Mouse (Mus musculus): Measurements from ENCODE around the gene Rab5b.
"Not testable (repeated sequence)": the region's sequence is repeated elsewhere in the genome, so short reads cannot be mapped to it uniquely, and the experiment has no call there.

Rab5b gene

DNA sequence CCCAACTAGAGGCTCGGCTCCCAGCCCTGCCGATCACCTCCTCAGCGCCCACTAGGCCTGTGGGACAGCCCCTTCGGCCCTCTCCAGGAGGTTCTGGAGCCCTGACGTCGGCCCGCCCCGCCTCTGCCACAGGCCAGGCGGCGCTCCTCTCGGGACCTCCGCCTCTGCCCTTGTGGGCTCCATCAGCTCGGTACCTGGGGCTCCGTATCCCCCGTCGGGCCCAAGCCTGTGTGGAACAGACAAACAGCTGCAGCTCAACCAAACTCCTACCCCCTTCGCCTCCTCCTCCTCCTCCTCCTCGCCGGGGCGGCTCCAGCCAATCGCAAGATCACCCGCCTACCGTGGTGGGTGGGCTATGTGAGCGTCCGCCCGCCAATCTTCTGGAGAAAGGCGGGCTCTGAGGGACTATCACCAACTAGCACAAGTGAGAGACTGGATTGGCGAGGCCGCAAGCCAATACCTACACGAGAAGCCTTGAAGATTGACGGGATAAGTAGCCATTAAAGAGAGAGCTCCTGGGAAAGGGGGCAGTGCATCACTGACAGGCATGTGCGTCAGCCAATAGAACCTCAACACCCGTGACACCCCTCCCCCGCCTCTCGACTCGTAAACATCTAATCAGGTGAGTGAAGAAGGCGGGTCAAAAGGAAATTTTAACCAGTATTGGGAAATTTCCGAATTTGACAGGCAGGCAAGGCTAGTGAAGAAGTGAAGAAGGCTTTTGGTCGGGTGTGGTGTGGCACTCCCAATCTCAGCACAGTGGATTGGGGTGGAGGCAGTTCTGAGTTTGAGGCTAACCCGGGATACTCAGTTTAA, at the start of gene Rab5b:
TSS of gene Rab5b (minus strand) at position 273 of the 816 bp plus-strand sequence.
- peak; percentile 97 to 100 for DNase-seq

- peak; percentile 49 to 51 for DNase-seq
Measured at GRCm38 (mm10) chr10:128744680-128745601, 48.9 kb upstream of the Rab5b start, which contains the start of gene Dgka. Gene Dgka, minus strand, starts transcription at chr10:128744855.

DNA sequence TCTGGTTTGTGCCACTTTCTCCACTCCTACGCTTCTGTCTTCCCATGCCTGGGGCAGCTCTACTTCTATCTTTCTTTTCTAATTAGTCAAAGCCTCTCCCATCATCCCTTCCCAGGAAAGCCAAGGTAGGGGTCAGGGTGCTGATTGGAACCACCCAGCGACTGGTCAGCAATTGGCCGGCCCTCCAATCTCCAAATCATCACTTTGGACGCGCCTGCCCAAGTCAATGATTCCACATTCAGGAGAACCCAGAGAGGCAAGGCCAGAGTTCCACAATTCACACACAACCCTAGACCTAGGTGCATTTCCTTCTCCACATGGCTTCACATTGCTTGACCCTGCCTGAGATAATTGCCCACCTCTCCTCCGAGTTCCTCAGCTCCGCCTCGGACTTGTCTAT, 48.1 kb upstream of the Rab5b start:
- no peak for DNase-seq

DNA sequence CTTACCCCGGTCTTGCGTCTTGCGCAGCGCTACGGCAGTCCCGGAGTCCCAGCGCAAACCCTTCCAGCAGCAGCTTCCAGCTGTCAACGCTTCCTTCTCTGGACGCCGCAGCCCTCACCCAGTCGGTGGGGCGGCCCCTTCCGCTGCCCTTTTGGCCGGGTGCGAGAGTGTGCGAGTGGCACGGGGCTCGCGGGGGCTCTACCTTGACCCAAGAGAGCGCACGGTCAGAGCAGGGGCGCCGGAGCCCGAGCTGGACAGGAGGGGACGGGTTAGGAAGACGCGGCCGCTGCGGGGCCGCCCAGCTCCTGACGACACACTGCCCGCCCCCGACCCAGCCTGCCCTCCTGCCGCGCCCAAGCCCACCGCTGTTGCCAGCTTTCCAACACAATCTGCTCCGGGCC, 47.7 kb upstream of the Rab5b start:
- peak; percentile 75 to 82 for DNase-seq

DNA sequence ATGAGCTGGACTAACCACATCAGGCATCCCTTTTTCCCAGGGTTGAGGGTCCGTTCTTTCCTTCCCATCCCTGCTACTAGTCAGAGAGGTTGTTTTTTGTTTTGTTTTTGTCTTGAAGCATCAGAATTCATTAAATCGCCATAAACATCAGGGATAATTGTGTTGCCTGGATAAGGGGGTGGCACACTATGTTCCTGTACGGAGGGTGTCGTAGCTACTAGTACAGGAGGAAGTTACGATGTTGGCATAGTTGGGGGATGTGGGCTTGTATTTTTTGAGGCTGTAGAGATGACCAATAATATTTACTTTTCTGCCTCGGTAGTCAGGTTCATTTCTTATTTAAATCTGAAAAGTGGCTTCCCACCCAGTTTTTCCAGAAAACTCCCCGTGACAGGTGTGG, 47.2 kb upstream of the Rab5b start:
- DNase-seq, result no peak

DNA sequence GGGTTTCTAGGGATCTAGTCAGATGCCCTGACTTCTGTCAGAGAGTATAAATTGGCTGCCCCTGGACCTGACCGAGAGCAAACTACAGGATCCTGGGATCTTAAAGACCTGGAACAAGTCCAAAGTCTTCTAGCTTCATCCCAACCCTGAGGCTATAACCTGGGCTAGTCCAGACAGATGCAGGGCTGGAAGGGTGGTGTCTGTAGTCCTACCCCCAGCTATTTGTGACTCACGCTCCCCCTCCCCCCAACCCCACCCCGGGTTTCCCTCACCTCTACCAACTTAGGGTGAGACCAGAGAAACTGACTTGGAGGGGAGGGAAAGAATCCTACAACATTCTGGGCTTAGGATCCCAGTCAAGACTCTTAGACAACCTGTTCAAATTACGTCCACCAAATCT, 46.6 kb upstream of the Rab5b start:
- no peak for DNase-seq

- no peak for DNase-seq
Measured at GRCm38 (mm10) chr10:128740296-128740695, 44.2 kb upstream of the Rab5b start.

GRCm38 (mm10) chr10:128737435-128737834, 41.4 kb upstream of the Rab5b start:
- peak in 1 of 2 experiments; percentile 35 for DNase-seq

- DNase-seq, result no peak
Measured at GRCm38 (mm10) chr10:128731992-128732391, 35.9 kb upstream of the Rab5b start.

DNA sequence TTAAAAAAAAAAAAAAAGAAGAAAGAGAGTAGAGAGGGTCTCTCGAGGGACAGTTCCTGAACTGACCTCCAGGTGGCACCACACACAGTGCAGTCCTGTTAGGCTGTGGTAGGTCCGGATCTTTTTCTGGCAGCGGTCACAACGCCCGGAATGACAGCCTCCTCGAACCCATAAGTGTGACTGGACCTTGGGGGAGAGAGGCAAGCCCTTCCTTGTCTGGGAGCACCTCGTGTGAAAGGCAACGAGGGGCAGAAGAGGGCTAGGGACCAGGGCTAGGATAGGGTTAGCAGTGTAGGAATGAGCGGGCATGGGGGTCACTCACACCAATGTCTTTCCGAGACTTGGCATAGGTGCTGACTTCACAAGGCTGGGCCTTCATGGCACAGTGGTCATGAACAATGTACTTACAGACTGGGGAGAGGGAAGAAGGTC, 35.0 kb upstream of the Rab5b start:
- DNase-seq, result peak; percentile 75 to 85

GRCm38 (mm10) chr10:128728059-128728458, 32.0 kb upstream of the Rab5b start:
- no peak for DNase-seq

- DNase-seq, result not testable (repeated sequence)
Measured at GRCm38 (mm10) chr10:128725466-128725865, 29.4 kb upstream of the Rab5b start.

DNA sequence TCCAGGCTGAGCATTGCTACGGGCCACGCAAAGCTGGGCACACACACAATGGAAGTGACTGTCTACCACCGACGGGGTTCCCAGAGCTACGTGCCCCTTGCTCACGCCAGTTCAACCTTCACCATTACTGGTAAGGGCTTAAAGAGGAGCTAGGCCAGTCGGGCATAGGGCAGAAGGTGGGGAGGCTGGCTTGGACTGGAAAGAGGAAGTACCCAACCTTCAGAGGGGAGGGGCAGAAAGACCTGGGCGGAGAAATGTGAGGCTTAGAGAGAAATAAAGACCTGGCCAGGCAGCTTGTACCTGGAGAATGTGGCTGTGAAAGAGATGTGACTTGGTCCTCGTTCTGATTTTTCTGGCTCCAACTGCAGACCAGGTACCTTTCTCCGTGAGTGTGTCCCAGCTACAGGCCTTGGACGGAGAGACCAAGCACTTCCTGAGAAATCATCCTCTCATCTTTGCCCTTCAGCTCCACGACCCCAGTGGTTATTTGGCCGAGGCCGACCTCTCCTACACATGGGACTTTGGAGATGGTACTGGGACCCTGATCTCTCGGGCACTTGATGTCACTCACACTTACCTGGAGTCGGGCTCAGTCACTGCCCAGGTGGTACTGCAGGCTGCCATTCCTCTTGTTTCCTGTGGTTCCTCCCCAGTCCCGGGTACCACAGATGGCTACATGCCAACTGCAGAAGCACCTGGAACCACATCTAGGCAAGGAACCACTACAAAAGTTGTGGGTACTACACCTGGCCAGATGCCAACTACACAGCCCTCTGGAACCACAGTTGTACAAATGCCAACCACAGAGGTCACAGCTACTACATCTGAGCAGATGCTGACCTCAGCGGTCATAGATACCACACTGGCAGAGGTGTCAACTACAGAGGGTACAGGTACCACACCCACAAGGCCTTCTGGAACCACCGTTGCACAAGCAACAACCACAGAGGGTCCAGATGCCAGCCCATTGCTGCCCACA, 19.8 kb upstream of the Rab5b start:
- peak in 1 of 2 experiments; percentile 44 for DNase-seq

- DNase-seq, result not testable (repeated sequence)
Measured at GRCm38 (mm10) chr10:128711318-128711717, 15.3 kb upstream of the Rab5b start.

DNA sequence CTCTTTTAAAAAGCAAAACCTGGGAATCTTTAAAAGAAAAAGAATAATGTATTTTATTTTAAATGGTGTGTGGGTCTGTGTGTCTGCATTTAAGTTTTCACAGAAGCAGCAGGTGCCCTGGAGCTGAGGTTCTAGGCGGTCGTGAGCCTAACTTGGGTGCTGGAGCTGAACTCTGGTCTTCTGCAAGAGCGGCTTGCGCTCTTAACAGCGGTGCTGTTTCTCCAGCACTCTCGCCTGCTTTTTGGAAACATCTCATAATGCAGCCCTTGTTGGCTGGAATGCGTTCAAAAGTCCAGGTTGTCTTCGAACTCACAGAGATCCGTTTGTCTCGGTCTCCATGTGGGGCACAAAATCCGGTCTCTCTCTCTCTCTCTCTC, 9.2 kb upstream of the Rab5b start:
- peak in 1 of 2 experiments; percentile 38 for DNase-seq

DNA sequence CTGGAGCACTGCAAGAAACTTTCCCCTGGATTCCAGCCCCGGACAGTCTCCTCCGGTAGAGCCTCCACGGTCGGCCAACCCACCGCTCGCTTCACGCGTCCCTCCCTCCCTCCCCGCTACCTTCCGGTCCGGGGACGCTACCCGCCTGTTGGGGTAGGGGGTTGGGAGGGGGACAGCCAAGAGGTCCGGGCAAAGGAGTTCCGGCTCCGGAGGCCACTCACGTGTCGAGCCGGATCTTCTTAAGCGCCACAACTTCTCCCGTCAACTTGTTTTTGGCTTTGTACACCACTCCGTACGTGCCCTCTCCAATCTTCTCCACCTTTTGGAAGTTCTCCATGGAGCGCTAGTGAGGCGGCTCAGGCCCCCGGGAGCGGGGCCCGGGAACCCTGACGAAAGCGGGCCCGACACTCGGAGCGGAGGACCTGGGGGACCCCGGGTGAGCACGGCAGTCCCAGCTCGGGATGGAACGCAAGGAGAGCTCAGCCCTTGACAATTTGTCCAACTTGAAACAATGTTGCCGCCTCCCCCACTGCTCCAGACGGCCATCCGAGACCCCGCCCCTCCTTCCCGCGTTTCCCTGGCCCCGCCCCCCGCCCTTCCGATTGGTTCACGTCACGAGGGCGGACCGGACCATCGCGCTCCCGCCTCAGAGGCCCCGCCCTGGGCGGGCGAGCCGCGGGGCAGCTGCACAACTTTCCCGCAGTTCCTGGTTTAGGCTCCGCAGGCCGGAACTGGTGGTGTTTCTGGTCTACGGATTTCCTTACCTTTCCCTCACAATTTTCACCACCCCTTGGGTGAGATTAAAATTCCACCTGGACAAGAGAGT, 8.6 kb upstream of the Rab5b start, which contains the start of gene Cdk2:
TSS of gene Cdk2 (minus strand) at position 541 of the 826 bp plus-strand sequence.
- DNase-seq, result peak; percentile 95 to 97

DNA sequence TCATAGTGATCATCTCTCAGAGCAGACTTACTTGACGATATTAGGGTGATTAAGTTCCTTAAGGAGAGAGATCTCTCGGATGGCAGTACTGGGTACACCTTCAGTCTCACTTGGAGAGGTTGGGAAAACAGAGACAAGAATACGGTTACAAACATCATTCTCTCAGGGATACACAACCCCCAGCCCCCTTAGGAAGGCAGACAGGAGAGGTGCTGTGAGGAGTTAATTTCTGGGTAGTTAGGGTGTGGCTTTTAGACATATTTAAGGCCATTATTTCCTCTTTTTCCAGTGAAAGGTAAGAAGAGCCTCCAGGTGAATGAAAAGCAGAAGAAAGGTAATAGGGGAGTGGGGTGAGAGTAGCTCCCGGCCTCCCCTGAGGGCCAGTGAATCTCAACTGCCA, 7.8 kb upstream of the Rab5b start, which contains the start of gene Pmel:
TSS of gene Pmel (plus strand) at position 301 of the 400 bp plus-strand sequence.
- no peak for DNase-seq

- no peak for DNase-seq
Measured at GRCm38 (mm10) chr10:128702328-128703007, 6.4 kb upstream of the Rab5b start.

DNA sequence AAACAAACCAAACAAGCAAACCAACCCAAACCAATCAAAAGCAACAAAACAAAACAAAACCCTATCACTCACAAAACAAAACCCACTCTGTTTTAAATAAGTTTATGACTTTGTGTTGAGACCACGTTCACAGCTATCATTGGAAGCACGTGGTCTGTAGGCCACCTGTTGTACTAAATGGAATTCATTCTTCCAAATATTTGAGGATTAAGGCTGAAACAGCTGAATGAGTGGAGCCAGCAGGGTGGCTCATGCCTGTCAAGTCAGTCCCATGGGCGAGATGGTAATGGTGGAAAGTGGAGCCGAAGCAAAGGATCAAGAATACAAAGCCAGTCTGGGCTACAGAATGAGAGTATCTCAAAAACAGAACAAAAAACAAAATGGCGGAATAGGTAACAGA, 4.6 kb upstream of the Rab5b start:
- no peak for DNase-seq

- DNase-seq, result no peak
Measured at GRCm38 (mm10) chr10:128699611-128700010, 3.5 kb upstream of the Rab5b start.

- DNase-seq, result no peak
Measured at GRCm38 (mm10) chr10:128699006-128699405, 2.9 kb upstream of the Rab5b start.

All from lung, postnatal 4 days (tissue).